Mouse (Mus musculus) MEL (cell line): Measurements from ENCODE around the gene Nfkbib. TPM values are rescaled to one million over a fixed set of nuclear protein-coding genes. Genes with fewer than 3 reads are reported as not detected.

ENCODE experiments used
- DNase-seq: peaks from one replicate; pipeline ENCODE4 v3.0.0; 2011; ENCODE audit warnings: low read depth, low spot score
- H3K27ac ChIP-seq: 2 replicates; pipeline ENCODE4 v1.5.1; 2012; ENCODE audit warnings: low read depth, mild to moderate bottlenecking, control low read depth, low read length, moderate library complexity; ENCODE audit not compliant: control insufficient read depth
- H3K27me3 ChIP-seq, 2 experiments: fragments of 150-350 bp in 1 of 2; sonication (generic) in 1 of 2; 2 replicates each; pipeline ENCODE4 v1.6.1; 2012; ENCODE audit warnings: low read length in 2 of 2, mild to moderate bottlenecking in 2 of 2, improper control_type of control experiment in 1 of 2, moderate library complexity in 1 of 2; ENCODE audit not compliant: insufficient read depth in 2 of 2, control insufficient read depth in 1 of 2
- H3K36me3 ChIP-seq, 2 experiments: 2 replicates each; pipeline ENCODE4 v1.6.1; 2012 to 2014; ENCODE audit warnings: low read length in 2 of 2, improper control_type of control experiment in 1 of 2, inconsistent platforms in 1 of 2, mild to moderate bottlenecking in 1 of 2; ENCODE audit not compliant: insufficient read depth in 2 of 2, control insufficient read depth in 1 of 2
- H3K4me1 ChIP-seq, 2 experiments: fragments of 150-350 bp in 1 of 2; sonication (generic) in 1 of 2; 2 replicates each; pipeline ENCODE4 v1.6.1; 2012; ENCODE audit warnings: low read length in 2 of 2, improper control_type of control experiment in 1 of 2, mild to moderate bottlenecking in 1 of 2; ENCODE audit not compliant: insufficient read depth in 2 of 2, control insufficient read depth in 1 of 2
- H3K4me3 ChIP-seq, 2 experiments: fragments of 150-350 bp in 1 of 2; sonication (generic) in 1 of 2; 2 replicates each; pipeline ENCODE4 v1.5.1; 2012; ENCODE audit warnings: low read depth in 2 of 2, low read length in 2 of 2, mild to moderate bottlenecking in 2 of 2, moderate library complexity in 2 of 2, control low read depth in 1 of 2, improper control_type of control experiment in 1 of 2; ENCODE audit not compliant: control insufficient read depth in 1 of 2, insufficient read depth in 1 of 2
- H3K79me2 ChIP-seq: 2 replicates; pipeline ENCODE4 v1.6.1; 2012; ENCODE audit warnings: mild to moderate bottlenecking, low read length, moderate library complexity; ENCODE audit not compliant: control insufficient read depth, poor library complexity, insufficient read depth
- H3K9ac ChIP-seq: 2 replicates; pipeline ENCODE4 v1.6.1; 2012; ENCODE audit warnings: low read depth, mild to moderate bottlenecking, control low read depth, low read length, moderate library complexity; ENCODE audit not compliant: control insufficient read depth, poor library complexity, severe bottlenecking
- H3K9me3 ChIP-seq: fragments of 150-350 bp; sonication (generic); replicated peaks from 2 replicates; pipeline ENCODE4 v1.6.1; 2012; ENCODE audit warnings: mild to moderate bottlenecking, low read length, improper control_type of control experiment, moderate library complexity; ENCODE audit not compliant: insufficient read depth
- CTCF ChIP-seq, 3 experiments: IDR thresholded peaks in 2 of 3; conservative IDR thresholded peaks in 1 of 3; 2 replicates each; pipeline ENCODE4 v1.5.1; 2011 to 2012; ENCODE audit warnings: low read length in 3 of 3, low read depth in 2 of 3, mild to moderate bottlenecking in 2 of 3, improper control_type of control experiment in 1 of 3, inconsistent platforms in 1 of 3, mixed read lengths in 1 of 3, moderate library complexity in 1 of 3; ENCODE audit not compliant: control insufficient read depth in 1 of 3, insufficient read depth in 1 of 3, poor library complexity in 1 of 3, severe bottlenecking in 1 of 3
- ELF1 ChIP-seq: IDR thresholded peaks from 2 replicates; pipeline ENCODE4 v1.6.1; 2014; ENCODE audit warnings: low read depth, mild to moderate bottlenecking, inconsistent platforms, low read length, improper control_type of control experiment, moderate library complexity
- EP300 ChIP-seq, 2 experiments: IDR thresholded peaks; 2 replicates each; pipeline ENCODE4 v1.6.1; 2011; ENCODE audit warnings: improper control_type of control experiment in 2 of 2, low read length in 2 of 2, low read depth in 1 of 2, mild to moderate bottlenecking in 1 of 2
- ETS1 ChIP-seq: IDR thresholded peaks from 2 replicates; pipeline ENCODE4 v1.6.1; 2012; ENCODE audit warnings: low read depth, mild to moderate bottlenecking, inconsistent platforms, low read length, improper control_type of control experiment, moderate library complexity
- GABPA ChIP-seq: IDR thresholded peaks from 2 replicates; pipeline ENCODE4 v1.6.1; 2012; ENCODE audit warnings: low read depth, mild to moderate bottlenecking, inconsistent platforms, low read length, improper control_type of control experiment, moderate library complexity
- JUND ChIP-seq: IDR thresholded peaks from 2 replicates; pipeline ENCODE4 v1.6.1; 2011; ENCODE audit warnings: low read depth, mild to moderate bottlenecking, improper control_type of control experiment, low read length
- MAFK ChIP-seq: IDR thresholded peaks from 2 replicates; pipeline ENCODE4 v1.6.1; 2011; ENCODE audit warnings: low read depth, mild to moderate bottlenecking, low read length, improper control_type of control experiment, borderline replicate concordance
- MAX ChIP-seq: IDR thresholded peaks from 2 replicates; pipeline ENCODE4 v1.6.1; 2011; ENCODE audit warnings: low read length, improper control_type of control experiment
- MEF2A ChIP-seq: IDR thresholded peaks from 2 replicates; pipeline ENCODE4 v1.6.1; 2014; ENCODE audit warnings: low read depth, mild to moderate bottlenecking, inconsistent platforms, low read length, improper control_type of control experiment; ENCODE audit not compliant: poor library complexity, insufficient replicate concordance, severe bottlenecking; ENCODE audit errors: extremely low read depth
- NELFE ChIP-seq: IDR thresholded peaks from 2 replicates; pipeline ENCODE4 v1.6.1; 2011; ENCODE audit warnings: low read depth, low read length, improper control_type of control experiment
- NRF1 ChIP-seq: IDR thresholded peaks from 2 replicates; pipeline ENCODE4 v1.6.1; 2014; ENCODE audit warnings: low read depth, mild to moderate bottlenecking, inconsistent platforms, low read length, improper control_type of control experiment, moderate library complexity; ENCODE audit not compliant: poor library complexity, insufficient read depth, severe bottlenecking
- POLR2AphosphoS2 ChIP-seq: IDR thresholded peaks from 2 replicates; pipeline ENCODE4 v1.6.1; 2011; ENCODE audit warnings: low read length, improper control_type of control experiment
- RAD21 ChIP-seq: IDR thresholded peaks from 2 replicates; pipeline ENCODE4 v1.6.1; 2011; ENCODE audit warnings: mild to moderate bottlenecking, low read depth, low read length, improper control_type of control experiment
- SIN3A ChIP-seq: IDR thresholded peaks from 2 replicates; pipeline ENCODE4 v1.6.1; 2012; ENCODE audit warnings: low read length, improper control_type of control experiment, inconsistent platforms
- SMC3 ChIP-seq: IDR thresholded peaks from 2 replicates; pipeline ENCODE4 v1.6.1; 2011; ENCODE audit warnings: low read depth, low read length, improper control_type of control experiment
- TAL1 ChIP-seq: IDR thresholded peaks from 2 replicates; pipeline ENCODE4 v1.6.1; 2012; ENCODE audit warnings: mild to moderate bottlenecking, inconsistent platforms, low read length, moderate library complexity, mixed read lengths
- TBP ChIP-seq: IDR thresholded peaks from 2 replicates; pipeline ENCODE4 v1.8.0; 2011; ENCODE audit warnings: low read depth, low read length, improper control_type of control experiment
- ZC3H11A ChIP-seq: IDR thresholded peaks from 2 replicates; pipeline ENCODE4 v1.6.1; 2012; ENCODE audit warnings: low read depth, mild to moderate bottlenecking, inconsistent platforms, low read length, improper control_type of control experiment
- ZMIZ1 ChIP-seq: IDR thresholded peaks from 2 replicates; pipeline ENCODE4 v1.6.1; 2012; ENCODE audit warnings: low read depth, mild to moderate bottlenecking, inconsistent platforms, low read length, improper control_type of control experiment, moderate library complexity
- ZNF384 ChIP-seq: IDR thresholded peaks from 2 replicates; pipeline ENCODE4 v1.6.1; 2012; ENCODE audit warnings: low read depth, mild to moderate bottlenecking, inconsistent platforms, low read length, improper control_type of control experiment
- polyA plus RNA-seq, 2 experiments: library from polyadenylated mRNA; stranded (reverse) in 1 of 2; unstranded in 1 of 2; fragments of >175 nt in 1 of 2; fragments of >200 nt in 1 of 2; gene quantifications; 2 replicates each; pipeline versions ENCODE4 v1.2.1 to v1.2.4; 2012; ENCODE audit warnings: low replicate concordance in 2 of 2, low read depth in 1 of 2; ENCODE audit not compliant: insufficient read length in 2 of 2, insufficient read depth in 1 of 2, missing spikeins in 1 of 2
- total RNA-seq: library from RNA; depleted of rRNA; stranded (reverse); fragments of 300-350 nt; gene quantifications from 2 replicates; pipeline ENCODE4 v1.2.3, GENCODE M21; 2012

Nfkbib gene
- total and polyA plus RNA-seq, 3 experiments: 32.9 to 52.7 TPM; not detected in 1

- peak; percentile 87 for TF ChIP-seq RAD21
- TF ChIP-seq ZMIZ1: no peak
- peak; percentile 62; the same call in 1 of the 2 replicates for TF ChIP-seq TBP
- TF ChIP-seq SIN3A: peak; percentile 64
- no peak for TF ChIP-seq GABPA
- peak; percentile 74 to 90 (median 76) for TF ChIP-seq CTCF (IDR thresholded peaks at IDR 0.05 in 2 of 3, conservative IDR thresholded peaks at IDR 0.05 in 1 of 3; ENCODE audit: control insufficient read depth in 1 of 3, insufficient read depth in 1 of 3, low read depth in 2 of 3, low read length in 3 of 3, poor library complexity in 1 of 3, severe bottlenecking in 1 of 3)
- TF ChIP-seq POLR2AphosphoS2: no peak
- peak; percentile 59 for TF ChIP-seq ZNF384
- TF ChIP-seq NELFE: no peak
- TF ChIP-seq ETS1: peak; percentile 41; the same call in 1 of the 2 replicates
- peak; percentile 97 for TF ChIP-seq SMC3
- TF ChIP-seq ZC3H11A: peak; percentile 83
- TF ChIP-seq MEF2A: no peak
- TF ChIP-seq, all 39 proteins: peak for 8
- Histone ChIP-seq H3K27me3 (no peaks in the 10 kb centered on the region), H3K4me3 (no peak overlapping the region), H3K27ac (no peak overlapping the region), H3K79me2 (no peaks in the 10 kb centered on the region), H3K9ac (0 out of 2 replicates have a peak overlapping the region, but pooled peaks have one; percentile 5), H3K36me3 (peaks cover 0 to 2% of the 10 kb centered on the region in 2 experiments; a peak in 2 of 4 replicates), H3K9me3 (no peaks in the 10 kb centered on the region), H3K4me1 (peaks cover 0 to 4% of the 10 kb centered on the region in 2 experiments; a peak in 2 of 4 replicates)
- peak; percentile 91 for DNase-seq
Measured at GRCm38 (mm10) chr7:28780067-28780658, 12.9 kb upstream of the Nfkbib start.

GRCm38 (mm10) chr7:28778825-28779224 is 11.5 kb upstream of the Nfkbib start:
- peaks cover 0 to 4% of the 10 kb centered on the region in 2 experiments; a peak in 2 of 4 replicates for H3K4me1 ChIP-seq
- H3K36me3 ChIP-seq: peaks cover 0 to 2% of the 10 kb centered on the region in 2 experiments; a peak in 2 of 4 replicates
- H3K79me2 ChIP-seq: no peaks in the 10 kb centered on the region
- no peak for DNase-seq
- no peaks in the 10 kb centered on the region for H3K27me3 ChIP-seq
- H3K27ac ChIP-seq: no peak overlapping the region
- H3K9ac ChIP-seq: no peak overlapping the region
- H3K4me3 ChIP-seq: no peak overlapping the region
- TF ChIP-seq GABPA (no peak), ELF1 (no peak), CTCF (IDR thresholded peaks at IDR 0.05 in 2 of 3, conservative IDR thresholded peaks at IDR 0.05 in 1 of 3; ENCODE audit: control insufficient read depth in 1 of 3, insufficient read depth in 1 of 3, low read depth in 2 of 3, low read length in 3 of 3, poor library complexity in 1 of 3, severe bottlenecking in 1 of 3) (no peak), POLR2AphosphoS2 (no peak), NRF1 (no peak), EP300 (IDR thresholded peaks at IDR 0.05; ENCODE audit: low read depth in 1 of 2, low read length in 2 of 2) (no peak), MAX (no peak), MAFK (no peak), ZNF384 (no peak), JUND (no peak), TAL1 (no peak)
- H3K9me3 ChIP-seq: no peaks in the 10 kb centered on the region
